Mouse (Mus musculus): Measurements from ENCODE around the gene Sh2b1.

GRCm38 (mm10) chr7:126463547-126463946 is 11.7 kb downstream of the Sh2b1 start:
- TF ChIP-seq POLR2AphosphoS2 (IDR thresholded peaks at IDR 0.05; ENCODE audit: insufficient read length, low read depth): peak; percentile 50
- TF ChIP-seq POLR2A (IDR thresholded peaks at IDR 0.05; ENCODE audit: insufficient read length, low read depth): peak; percentile 53
- TF ChIP-seq SRF (IDR thresholded peaks at IDR 0.05; ENCODE audit: control insufficient read depth, insufficient read length, low read depth): no peak
- no peak for TF ChIP-seq USF1 (IDR thresholded peaks at IDR 0.05; ENCODE audit: low read depth)
- TF ChIP-seq MAX (IDR thresholded peaks at IDR 0.05; ENCODE audit: low read depth): no peak
- no peak for TF ChIP-seq CEBPB (IDR thresholded peaks at IDR 0.05; ENCODE audit: insufficient read depth, poor library complexity, severe bottlenecking)
- no peak for TF ChIP-seq E2F4 (IDR thresholded peaks at IDR 0.05; ENCODE audit: insufficient read depth)
